Mouse (Mus musculus) stomach, postnatal 0 days (tissue): ENCODE data around the gene Oxsr1. TPM values are rescaled to one million over a fixed set of nuclear protein-coding genes. Genes with fewer than 3 reads are reported as not detected.

Source experiments
- ATAC-seq: fragments of 200-750 bp; cut with Nextera tagmentation; 2 replicates; pipeline ENCODE4 v1.8.0; 2017; ENCODE audit not compliant: low FRiP score, low TSS enrichment
- DNase-seq: peaks from one replicate; pipeline ENCODE4 v3.0.0-alpha.2; 2016; ENCODE audit warnings: low spot score
- H3K27ac ChIP-seq: fragments of 300-500 bp; sonication (generic); replicated peaks from 2 replicates; pipeline ENCODE4 v1.5.1; 2014; ENCODE audit warnings: mild to moderate bottlenecking, control low read depth
- H3K27me3 ChIP-seq: fragments of 300-500 bp; sonication (generic); 2 replicates; pipeline ENCODE4 v1.6.1; 2014; ENCODE audit warnings: low read length; ENCODE audit not compliant: control insufficient read depth, insufficient read depth
- H3K36me3 ChIP-seq: fragments of 300-500 bp; sonication (generic); 2 replicates; pipeline ENCODE4 v1.6.1; 2014; ENCODE audit warnings: low read length, mixed read lengths; ENCODE audit not compliant: control insufficient read depth, insufficient read depth
- H3K4me1 ChIP-seq: fragments of 300-500 bp; sonication (generic); replicated peaks from 2 replicates; pipeline ENCODE4 v1.6.1; 2014; ENCODE audit warnings: antibody characterized with exemption; ENCODE audit not compliant: control insufficient read depth, insufficient read depth
- H3K4me2 ChIP-seq: fragments of 300-500 bp; sonication (generic); replicated peaks from 2 replicates; pipeline ENCODE4 v1.6.1; 2014; ENCODE audit warnings: low read depth, mild to moderate bottlenecking, control low read depth, moderate library complexity
- H3K4me3 ChIP-seq: fragments of 300-500 bp; sonication (generic); 2 replicates; pipeline ENCODE4 v1.5.1; 2014; ENCODE audit warnings: low read depth, low read length, control low read depth
- H3K9ac ChIP-seq: fragments of 300-500 bp; sonication (generic); 2 replicates; pipeline ENCODE4 v1.6.1; 2014; ENCODE audit warnings: mild to moderate bottlenecking, low read length, control low read depth, mixed read lengths
- H3K9me3 ChIP-seq: fragments of 300-500 bp; sonication (generic); 2 replicates; pipeline ENCODE4 v1.6.1; 2016; ENCODE audit warnings: low read length; ENCODE audit not compliant: control insufficient read depth
- CTCF ChIP-seq: IDR thresholded peaks from 2 replicates; pipeline ENCODE4 v1.5.1; 2016; ENCODE audit warnings: antibody characterized with exemption, low read depth, mild to moderate bottlenecking, moderate library complexity
- EP300 ChIP-seq: optimal IDR thresholded peaks from 2 replicates; pipeline ENCODE3; 2016; ENCODE audit warnings: antibody characterized with exemption
- WGBS: fragments of 180-500 bp; shearing (Covaris S2); extraction: QIAGEN DNeasy Blood & Tissue Kit; methylation state at CpG from one replicate; pipeline ENCODE4 v1.1.7; 2014; 5-methylcytosine and 5-hydroxymethylcytosine counted together
- polyA plus RNA-seq: library from polyadenylated mRNA; unstranded; fragments of >200 nt; fragmentation: Nextera tagmentation; extraction: Ambion mirVana; gene quantifications from 2 replicates; pipeline ENCODE4 v1.2.1, GENCODE M21; 2015

Oxsr1 gene
- polyA plus RNA-seq, 1 experiment from 2014 or later = 8.7 TPM

- H3K27me3 ChIP-seq = no peaks in the 10 kb centered on the region
- no peaks in the 10 kb centered on the region for H3K4me1 ChIP-seq
- no peak overlapping the region for H3K4me2 ChIP-seq
- no peak for DNase-seq
- H3K9ac ChIP-seq = no peak overlapping the region
- no peak overlapping the region for H3K4me3 ChIP-seq
- 90% methylated on average over 10 of the region's 10 CpGs for WGBS
- ATAC-seq = peak; percentile 16; the same call in 1 of the 2 replicates
- H3K36me3 ChIP-seq = peaks cover 22% of the 10 kb centered on the region
- no peaks in the 10 kb centered on the region for H3K9me3 ChIP-seq
- TF ChIP-seq EP300 (no peak), CTCF (no peak)
- H3K27ac ChIP-seq = no peak overlapping the region
Observed at GRCm38 (mm10) chr9:119350947-119351705, 28.9 kb upstream of the Oxsr1 start.

GRCm38 (mm10) chr9:119350531-119350930, 28.3 kb upstream of the Oxsr1 start:
- H3K9ac ChIP-seq = no peak overlapping the region
- ATAC-seq (no peak), DNase-seq (no peak)
- WGBS = 78% methylated on average over 3 of the region's 3 CpGs
- no peak overlapping the region for H3K4me3 ChIP-seq
- H3K9me3 ChIP-seq = no peaks in the 10 kb centered on the region
- no peak overlapping the region for H3K27ac ChIP-seq
- H3K27me3 ChIP-seq = no peaks in the 10 kb centered on the region
- TF ChIP-seq CTCF (no peak), EP300 (no peak)
- peaks cover 23% of the 10 kb centered on the region for H3K36me3 ChIP-seq
- no peaks in the 10 kb centered on the region for H3K4me1 ChIP-seq
- H3K4me2 ChIP-seq = no peak overlapping the region

GRCm38 (mm10) chr9:119346376-119346775, 24.1 kb upstream of the Oxsr1 start:
- 88% methylated on average over 8 of the region's 8 CpGs for WGBS

GRCm38 (mm10) chr9:119342728-119343127, 20.5 kb upstream of the Oxsr1 start:
- TF ChIP-seq EP300 (no peak), CTCF (no peak)
- WGBS = 64% methylated on average over 7 of the region's 7 CpGs
- Histone ChIP-seq H3K4me3 (peak overlapping the region; percentile 63; the same call in 1 of the 2 replicates), H3K9me3 (no peaks in the 10 kb centered on the region), H3K27ac (peak overlapping the region; percentile 93), H3K4me1 (peaks cover 5% of the 10 kb centered on the region), H3K9ac (no peak overlapping the region), H3K36me3 (peaks cover 20% of the 10 kb centered on the region), H3K27me3 (no peaks in the 10 kb centered on the region), H3K4me2 (peak overlapping the region; percentile 70)
- peak; percentile 53 for ATAC-seq
- peak; percentile 87 for DNase-seq

More at GRCm38 (mm10) chr9:119346376-119346775, 24.1 kb upstream of the Oxsr1 start:
- no peak overlapping the region for H3K4me2 ChIP-seq
- H3K27me3 ChIP-seq = no peaks in the 10 kb centered on the region
- no peaks in the 10 kb centered on the region for H3K9me3 ChIP-seq
- TF ChIP-seq EP300 (no peak), CTCF (no peak)
- peaks cover 33% of the 10 kb centered on the region for H3K36me3 ChIP-seq
- no peaks in the 10 kb centered on the region; the same call in 1 of the 2 replicates for H3K4me1 ChIP-seq
- ATAC-seq (no peak), DNase-seq (no peak)
- no peak overlapping the region for H3K27ac ChIP-seq
- H3K9ac ChIP-seq = no peak overlapping the region
- H3K4me3 ChIP-seq = no peak overlapping the region

- WGBS = under 1% methylated on average over 68 of the region's 68 CpGs
- TF ChIP-seq CTCF (no peak), EP300 (no peak)
- H3K27me3 ChIP-seq = no peaks in the 10 kb centered on the region
- no peaks in the 10 kb centered on the region for H3K9me3 ChIP-seq
- ATAC-seq (peak; percentile 97), DNase-seq (peak; percentile 98)
- H3K9ac ChIP-seq = peak within 1 kb of the TSS; percentile 86
- H3K4me1 ChIP-seq = peaks cover 5% of the 10 kb centered on the region
- peaks cover 15% of the 10 kb centered on the region for H3K36me3 ChIP-seq
- peak within 1 kb of the TSS; percentile 63 for H3K4me3 ChIP-seq
- H3K27ac ChIP-seq = peak within 1 kb of the TSS; percentile 93
- peak within 1 kb of the TSS; percentile 70 for H3K4me2 ChIP-seq
Observed at GRCm38 (mm10) chr9:119340909-119341816, 18.9 kb upstream of the Oxsr1 start, which contains the start of gene Myd88. TSS of gene Myd88 (minus strand) at chr9:119341411.
